Mouse (Mus musculus): ENCODE data around the gene Ensa. TPM values are rescaled to one million over a fixed set of nuclear protein-coding genes. Genes with fewer than 3 reads are reported as not detected.

Ensa gene
- 97.0 and 103 TPM in 2 replicates for polyA plus RNA-seq (2014; fragmentation: Nextera tagmentation; extraction: Ambion mirVana)

DNA sequence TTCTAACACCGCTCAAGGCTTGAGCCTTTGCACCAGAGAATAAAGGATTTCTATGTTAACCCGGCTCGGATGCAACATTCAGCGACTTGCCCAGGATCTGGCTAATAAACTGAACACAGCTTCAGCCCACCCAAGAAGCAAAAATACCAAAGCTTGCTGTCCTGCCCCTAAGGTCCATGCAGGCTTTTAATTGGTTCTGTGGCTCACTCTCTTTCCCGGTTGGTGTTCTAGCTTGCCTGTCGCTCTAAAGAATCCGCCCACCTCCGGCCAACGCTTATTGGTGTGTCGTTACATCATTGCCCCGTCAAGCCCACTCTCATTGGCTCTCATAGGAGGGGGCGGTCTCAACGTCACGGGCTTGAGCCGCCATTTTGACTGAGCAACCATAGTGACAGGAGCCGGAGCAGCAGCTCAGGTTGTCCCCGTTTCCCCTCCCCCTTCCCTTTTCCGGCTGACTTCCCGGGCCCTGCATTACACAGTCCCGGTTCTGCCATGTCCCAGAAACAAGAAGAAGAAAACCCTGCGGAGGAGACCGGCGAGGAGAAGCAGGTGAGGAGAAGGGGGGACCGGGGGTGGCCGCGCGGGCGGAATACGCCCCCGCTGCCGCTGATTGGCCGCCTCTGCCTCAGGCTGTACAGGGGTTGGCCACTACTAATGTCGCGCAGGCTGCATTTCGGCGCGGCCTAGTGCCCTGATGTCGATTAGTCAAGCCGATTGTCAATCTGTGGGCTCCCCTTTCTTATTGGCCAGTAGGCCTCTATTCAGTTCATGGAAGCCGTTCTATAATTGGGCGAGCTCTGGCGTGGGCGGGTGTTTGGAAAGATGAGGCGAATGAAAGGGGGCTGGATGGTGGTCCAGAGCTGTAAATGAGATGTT is at the start of gene Ensa:
Gene Ensa (plus strand): TSS at position 366 of the 876 bp plus-strand sequence.
- Histone ChIP-seq H3K9ac (replicated peaks; ENCODE audit: low read length) (peak within 1 kb of the TSS; percentile 74), H3K27ac (replicated peaks; ENCODE audit: low read depth, low read length) (peak within 1 kb of the TSS; percentile 94), H3K4me3 (replicated peaks; ENCODE audit: low read depth, low read length) (peak within 1 kb of the TSS; percentile 65), H3K36me3 (ENCODE audit: control insufficient read depth, insufficient read depth, low read length) (peaks cover 36% of the 10 kb centered on the region), H3K27me3 (ENCODE audit: control insufficient read depth, insufficient read depth, low read length) (no peaks in the 10 kb centered on the region), H3K4me2 (ENCODE audit: low read length) (peak within 1 kb of the TSS; percentile 80), H3K9me3 (ENCODE audit: control insufficient read depth, low read length) (no peaks in the 10 kb centered on the region), H3K4me1 (ENCODE audit: control insufficient read depth, insufficient read depth, low read length) (peaks cover 9% of the 10 kb centered on the region)
- under 1% methylated on average over 44 of the region's 44 CpGs for WGBS
- DNase-seq, result peak; percentile 99
- peak; percentile 99 for ATAC-seq (ENCODE audit: low FRiP score, low TSS enrichment)

DNA sequence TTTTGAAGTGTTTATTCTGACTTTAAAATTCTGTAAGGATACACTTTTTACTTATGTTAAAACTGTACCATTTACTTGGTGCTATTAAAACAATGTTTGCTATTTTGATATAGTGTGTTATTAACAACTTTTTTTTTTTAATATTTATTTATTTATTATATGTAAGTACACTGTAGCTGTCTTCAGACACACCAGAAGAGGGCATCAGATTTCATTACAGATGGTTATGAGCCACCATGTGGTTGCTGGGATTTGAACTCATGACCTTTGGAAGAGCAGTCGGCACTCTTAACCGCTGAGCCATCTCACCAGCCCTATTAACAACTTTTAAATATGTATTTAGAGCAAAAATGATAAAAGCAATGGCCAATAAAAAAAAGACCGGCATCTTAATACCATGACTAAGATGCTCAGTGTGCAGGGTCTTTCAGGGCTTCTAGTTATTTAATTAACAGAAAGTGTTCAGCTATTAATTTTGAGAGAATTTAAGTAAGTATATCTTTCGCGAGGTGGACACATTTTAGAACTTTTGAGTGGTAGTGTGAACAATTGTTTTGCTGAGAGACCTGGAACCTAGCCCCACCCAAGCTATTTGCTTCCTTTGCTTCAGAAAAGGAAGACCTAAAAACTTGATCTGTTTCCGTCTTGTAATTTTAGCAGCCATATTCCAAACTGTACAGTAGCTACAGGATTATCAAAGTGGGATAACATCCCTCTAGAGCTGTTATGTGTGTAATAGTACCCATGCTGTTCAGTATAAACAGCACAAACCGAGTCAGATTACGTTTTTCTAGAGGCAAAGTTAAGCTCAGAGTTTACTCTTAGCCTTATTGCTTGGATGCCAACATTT is 36.8 kb upstream of the Ensa start:
- no peaks in the 10 kb centered on the region for H3K27me3 ChIP-seq (ENCODE audit: control insufficient read depth, insufficient read depth, low read length)
- peak overlapping the region; percentile 34; the same call in 1 of the 2 replicates for H3K27ac ChIP-seq (replicated peaks; ENCODE audit: low read depth, low read length)
- no peaks in the 10 kb centered on the region for H3K9me3 ChIP-seq (ENCODE audit: control insufficient read depth, low read length)
- no peak; the same call in 1 of the 2 replicates for ATAC-seq (ENCODE audit: low FRiP score, low TSS enrichment)
- H3K4me3 ChIP-seq (replicated peaks; ENCODE audit: low read depth, low read length), result peak overlapping the region; percentile 71
- H3K4me1 ChIP-seq (ENCODE audit: control insufficient read depth, insufficient read depth, low read length), result peaks cover 7% of the 10 kb centered on the region; the same call in 1 of the 2 replicates
- peaks cover 7% of the 10 kb centered on the region for H3K36me3 ChIP-seq (ENCODE audit: control insufficient read depth, insufficient read depth, low read length)
- DNase-seq, result no peak
- H3K4me2 ChIP-seq (ENCODE audit: low read length), result peak overlapping the region; percentile 65
- 52% methylated on average over 8 of the region's 8 CpGs for WGBS
- peak overlapping the region; percentile 18; the same call in 1 of the 2 replicates for H3K9ac ChIP-seq (replicated peaks; ENCODE audit: low read length)

DNA sequence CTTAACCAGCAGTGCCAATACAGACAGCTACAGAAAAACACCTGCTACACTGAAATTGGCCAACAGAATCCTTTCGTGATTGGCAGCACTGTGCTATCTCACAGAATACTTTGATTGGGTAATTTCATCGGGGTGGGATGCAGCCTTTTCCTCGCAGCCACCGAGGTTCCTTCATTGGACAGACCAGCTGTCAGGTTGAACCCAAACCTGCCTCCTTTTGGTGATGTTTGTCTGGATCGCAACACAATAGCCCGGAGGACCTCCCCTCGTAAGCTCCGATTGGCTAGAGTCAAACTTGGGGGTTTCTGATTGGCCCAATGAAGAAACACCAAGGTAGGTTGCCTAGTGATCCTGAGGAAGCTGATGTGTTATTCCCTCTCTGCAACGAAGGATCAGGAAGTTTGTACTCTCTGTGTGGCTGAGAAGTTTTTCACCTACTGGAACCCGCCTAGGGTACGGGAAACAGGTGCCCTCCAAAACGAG is 36.1 kb upstream of the Ensa start, which contains the start of gene Golph3l:
Gene Golph3l (plus strand): TSS at position 331 of the 483 bp plus-strand sequence.
- peak within 1 kb of the TSS; percentile 66 for H3K27ac ChIP-seq (replicated peaks; ENCODE audit: low read depth, low read length)
- peak within 1 kb of the TSS; percentile 71 for H3K4me3 ChIP-seq (replicated peaks; ENCODE audit: low read depth, low read length)
- peak within 1 kb of the TSS; percentile 58 for H3K9ac ChIP-seq (replicated peaks; ENCODE audit: low read length)
- peaks cover 7% of the 10 kb centered on the region; the same call in 1 of the 2 replicates for H3K4me1 ChIP-seq (ENCODE audit: control insufficient read depth, insufficient read depth, low read length)
- H3K36me3 ChIP-seq (ENCODE audit: control insufficient read depth, insufficient read depth, low read length), result peaks cover 11% of the 10 kb centered on the region
- H3K9me3 ChIP-seq (ENCODE audit: control insufficient read depth, low read length), result no peaks in the 10 kb centered on the region
- DNase-seq (peak; percentile 97), ATAC-seq (ENCODE audit: low FRiP score, low TSS enrichment) (peak; percentile 100)
- H3K27me3 ChIP-seq (ENCODE audit: control insufficient read depth, insufficient read depth, low read length), result no peaks in the 10 kb centered on the region
- WGBS, result under 1% methylated on average over 12 of the region's 12 CpGs
- peak within 1 kb of the TSS; percentile 77 for H3K4me2 ChIP-seq (ENCODE audit: low read length)

GRCm38 (mm10) chr3:95598734-95599133 is 26.1 kb upstream of the Ensa start:
- Histone ChIP-seq H3K9ac (replicated peaks; ENCODE audit: low read length) (no peak overlapping the region), H3K4me2 (ENCODE audit: low read length) (no peak overlapping the region), H3K27me3 (ENCODE audit: control insufficient read depth, insufficient read depth, low read length) (no peaks in the 10 kb centered on the region), H3K4me3 (replicated peaks; ENCODE audit: low read depth, low read length) (no peak overlapping the region), H3K4me1 (ENCODE audit: control insufficient read depth, insufficient read depth, low read length) (no peaks in the 10 kb centered on the region), H3K9me3 (ENCODE audit: control insufficient read depth, low read length) (no peaks in the 10 kb centered on the region), H3K27ac (replicated peaks; ENCODE audit: low read depth, low read length) (no peak overlapping the region), H3K36me3 (ENCODE audit: control insufficient read depth, insufficient read depth, low read length) (peaks cover 26% of the 10 kb centered on the region)
- no peak for ATAC-seq (ENCODE audit: low FRiP score, low TSS enrichment)
- DNase-seq, result no peak

GRCm38 (mm10) chr3:95601287-95601686 is 23.5 kb upstream of the Ensa start:
- no peak overlapping the region for H3K4me3 ChIP-seq (replicated peaks; ENCODE audit: low read depth, low read length)
- peaks cover 9% of the 10 kb centered on the region; the same call in 1 of the 2 replicates for H3K36me3 ChIP-seq (ENCODE audit: control insufficient read depth, insufficient read depth, low read length)
- H3K9ac ChIP-seq (replicated peaks; ENCODE audit: low read length), result no peak overlapping the region
- 96% methylated on average over 3 of the region's 3 CpGs for WGBS
- no peak overlapping the region for H3K4me2 ChIP-seq (ENCODE audit: low read length)
- DNase-seq (no peak), ATAC-seq (ENCODE audit: low FRiP score, low TSS enrichment) (no peak)
- no peak overlapping the region for H3K27ac ChIP-seq (replicated peaks; ENCODE audit: low read depth, low read length)
- no peaks in the 10 kb centered on the region for H3K9me3 ChIP-seq (ENCODE audit: control insufficient read depth, low read length)
- H3K4me1 ChIP-seq (ENCODE audit: control insufficient read depth, insufficient read depth, low read length), result no peaks in the 10 kb centered on the region
- no peaks in the 10 kb centered on the region for H3K27me3 ChIP-seq (ENCODE audit: control insufficient read depth, insufficient read depth, low read length)

DNA sequence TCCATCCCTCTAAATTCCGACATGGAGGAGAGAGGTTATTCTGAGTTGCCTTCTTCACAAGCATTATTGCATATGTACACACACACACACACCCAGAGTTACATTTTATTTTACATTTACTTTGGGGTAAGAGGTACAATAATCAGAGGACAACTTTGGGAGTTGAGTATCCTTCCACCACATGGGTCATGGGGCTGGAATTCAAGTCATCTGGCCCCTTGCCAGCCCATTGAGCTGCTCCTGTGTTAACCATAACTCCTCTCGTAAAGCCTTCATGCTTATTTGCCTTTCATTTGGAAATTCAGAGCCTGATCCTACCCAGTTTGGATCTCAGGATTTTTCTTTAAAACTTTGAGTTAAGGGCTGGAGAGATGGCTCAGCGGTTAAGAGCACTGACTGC is 18.7 kb upstream of the Ensa start:
- Histone ChIP-seq H3K27ac (replicated peaks; ENCODE audit: low read depth, low read length) (no peak overlapping the region), H3K9ac (replicated peaks; ENCODE audit: low read length) (no peak overlapping the region), H3K4me2 (ENCODE audit: low read length) (no peak overlapping the region), H3K4me3 (replicated peaks; ENCODE audit: low read depth, low read length) (no peak overlapping the region), H3K27me3 (ENCODE audit: control insufficient read depth, insufficient read depth, low read length) (no peaks in the 10 kb centered on the region), H3K36me3 (ENCODE audit: control insufficient read depth, insufficient read depth, low read length) (peaks cover 32% of the 10 kb centered on the region), H3K9me3 (ENCODE audit: control insufficient read depth, low read length) (no peaks in the 10 kb centered on the region), H3K4me1 (ENCODE audit: control insufficient read depth, insufficient read depth, low read length) (no peaks in the 10 kb centered on the region)
- no peak for DNase-seq
- ATAC-seq (ENCODE audit: low FRiP score, low TSS enrichment), result no peak
- WGBS, result 86% methylated on average over 3 of the region's 3 CpGs

GRCm38 (mm10) chr3:95609195-95609594 is 15.6 kb upstream of the Ensa start:
- Histone ChIP-seq H3K27me3 (ENCODE audit: control insufficient read depth, insufficient read depth, low read length) (no peaks in the 10 kb centered on the region), H3K9ac (replicated peaks; ENCODE audit: low read length) (no peak overlapping the region), H3K4me1 (ENCODE audit: control insufficient read depth, insufficient read depth, low read length) (no peaks in the 10 kb centered on the region), H3K4me3 (replicated peaks; ENCODE audit: low read depth, low read length) (no peak overlapping the region), H3K4me2 (ENCODE audit: low read length) (no peak overlapping the region), H3K27ac (replicated peaks; ENCODE audit: low read depth, low read length) (no peak overlapping the region), H3K36me3 (ENCODE audit: control insufficient read depth, insufficient read depth, low read length) (peaks cover 32% of the 10 kb centered on the region), H3K9me3 (ENCODE audit: control insufficient read depth, low read length) (no peaks in the 10 kb centered on the region)
- ATAC-seq (ENCODE audit: low FRiP score, low TSS enrichment) (no peak), DNase-seq (no peak)
- WGBS, result 79% methylated on average over 3 of the region's 3 CpGs

DNA sequence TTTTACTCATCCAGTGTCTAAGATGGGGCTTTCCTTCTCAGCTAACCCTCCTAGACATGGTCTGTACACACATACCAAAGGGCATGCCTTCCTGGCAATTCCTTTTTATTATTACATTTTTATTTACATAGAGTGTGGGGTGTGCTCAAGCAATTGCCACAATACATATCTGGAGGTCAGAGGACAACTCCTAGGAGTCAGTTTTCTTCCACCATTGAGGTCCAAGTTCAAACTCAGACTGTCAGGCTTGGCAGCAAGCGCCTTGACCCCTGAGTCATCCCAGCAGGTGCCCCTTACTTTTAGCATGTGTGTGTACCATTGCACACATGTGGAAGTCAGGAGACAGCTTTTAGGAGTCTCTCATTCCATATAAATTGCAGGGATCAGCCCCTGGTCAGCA is 10.8 kb upstream of the Ensa start:
- DNase-seq (no peak), ATAC-seq (ENCODE audit: low FRiP score, low TSS enrichment) (no peak)
- 100% methylated on average over 1 of the region's 1 CpGs for WGBS
- no peak overlapping the region for H3K4me3 ChIP-seq (replicated peaks; ENCODE audit: low read depth, low read length)
- H3K9ac ChIP-seq (replicated peaks; ENCODE audit: low read length), result no peak overlapping the region
- no peaks in the 10 kb centered on the region for H3K4me1 ChIP-seq (ENCODE audit: control insufficient read depth, insufficient read depth, low read length)
- H3K27me3 ChIP-seq (ENCODE audit: control insufficient read depth, insufficient read depth, low read length), result no peaks in the 10 kb centered on the region
- no peak overlapping the region for H3K4me2 ChIP-seq (ENCODE audit: low read length)
- no peaks in the 10 kb centered on the region for H3K9me3 ChIP-seq (ENCODE audit: control insufficient read depth, low read length)
- no peak overlapping the region for H3K27ac ChIP-seq (replicated peaks; ENCODE audit: low read depth, low read length)
- peaks cover 43% of the 10 kb centered on the region for H3K36me3 ChIP-seq (ENCODE audit: control insufficient read depth, insufficient read depth, low read length)
